Mouse (Mus musculus) olfactory bulb, adult 2 months (tissue): Measurements from ENCODE around the gene Cryab.

ENCODE experiments used
- CTCF ChIP-seq: fragments of 200-500 bp; IDR thresholded peaks from 2 replicates; pipeline ENCODE4 v1.5.1; 2012; ENCODE audit warnings: low read depth, mild to moderate bottlenecking, low read length, moderate library complexity; ENCODE audit not compliant: insufficient read depth
- POLR2A ChIP-seq: fragments of 200-500 bp; IDR thresholded peaks from 2 replicates; pipeline ENCODE4 v1.6.1; 2012; ENCODE audit warnings: mild to moderate bottlenecking, low read depth, low read length, moderate library complexity; ENCODE audit not compliant: insufficient read depth

DNA sequence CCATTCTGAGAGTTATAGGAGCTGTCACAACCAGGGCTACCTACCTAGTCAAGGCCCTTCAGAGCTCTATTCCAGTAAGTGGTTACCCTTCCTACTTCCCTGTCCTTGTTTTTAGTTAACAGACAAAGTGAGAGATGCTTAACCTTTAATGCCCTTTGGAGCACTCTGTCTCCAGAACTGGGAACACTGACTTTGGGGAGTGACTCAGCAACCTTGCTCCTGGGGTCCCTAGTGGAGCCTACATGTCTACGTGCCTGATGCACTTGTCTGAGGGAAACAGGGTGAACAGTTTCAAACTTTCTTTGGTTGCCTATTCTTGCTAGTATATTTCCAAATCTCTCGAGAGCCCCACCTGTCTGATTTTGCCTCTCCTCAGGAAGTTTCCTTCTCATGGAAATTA lies 8.4 kb upstream of the Cryab start:
- TF ChIP-seq CTCF, result no peak
- no peak for TF ChIP-seq POLR2A
